Mouse (Mus musculus): ENCODE data around the gene Aire. TPM values are rescaled to one million over a fixed set of nuclear protein-coding genes. Genes with fewer than 3 reads are reported as not detected.
A peak's percentile ranks its signal among the peaks of the same experiment; 100 is the strongest.

Aire gene
- polyA plus RNA-seq, 1 experiment = 0.09 TPM

DNA sequence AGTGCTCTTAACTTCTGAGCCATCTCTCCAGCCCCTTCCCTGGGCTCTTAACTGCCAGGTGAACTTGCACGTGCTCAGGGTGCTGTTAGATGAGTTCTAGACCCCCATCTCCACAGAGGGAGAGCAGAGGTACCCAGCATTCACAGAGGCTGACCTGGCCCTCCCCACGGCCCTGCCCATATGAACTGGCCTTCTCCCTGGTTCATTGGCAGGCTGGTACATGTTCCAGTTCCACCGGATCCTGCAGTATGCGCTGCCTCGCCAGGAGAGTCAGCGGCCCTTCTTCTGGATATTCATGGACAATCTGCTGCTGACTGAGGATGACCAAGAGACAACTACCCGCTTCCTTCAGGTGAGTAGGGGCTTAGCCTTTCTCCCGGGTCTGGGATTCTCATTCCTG, 13.6 kb upstream of the Aire start:
- WGBS = 88% methylated on average over 8 of the region's 8 CpGs
- Histone ChIP-seq H3K4me1 (ENCODE audit: control insufficient read depth, insufficient read depth, low read length) (no peaks in the 10 kb centered on the region), H3K4me3 (replicated peaks; ENCODE audit: extremely low read depth, low read depth, low read length) (no peak overlapping the region)
- DNase-seq = no peak
- TF ChIP-seq POLR2A (IDR thresholded peaks at IDR 0.05; ENCODE audit: borderline replicate concordance, extremely low read depth, low read depth, low read length) = no peak
- TF ChIP-seq CTCF (IDR thresholded peaks at IDR 0.05; ENCODE audit: insufficient read depth, low read length) = no peak

DNA sequence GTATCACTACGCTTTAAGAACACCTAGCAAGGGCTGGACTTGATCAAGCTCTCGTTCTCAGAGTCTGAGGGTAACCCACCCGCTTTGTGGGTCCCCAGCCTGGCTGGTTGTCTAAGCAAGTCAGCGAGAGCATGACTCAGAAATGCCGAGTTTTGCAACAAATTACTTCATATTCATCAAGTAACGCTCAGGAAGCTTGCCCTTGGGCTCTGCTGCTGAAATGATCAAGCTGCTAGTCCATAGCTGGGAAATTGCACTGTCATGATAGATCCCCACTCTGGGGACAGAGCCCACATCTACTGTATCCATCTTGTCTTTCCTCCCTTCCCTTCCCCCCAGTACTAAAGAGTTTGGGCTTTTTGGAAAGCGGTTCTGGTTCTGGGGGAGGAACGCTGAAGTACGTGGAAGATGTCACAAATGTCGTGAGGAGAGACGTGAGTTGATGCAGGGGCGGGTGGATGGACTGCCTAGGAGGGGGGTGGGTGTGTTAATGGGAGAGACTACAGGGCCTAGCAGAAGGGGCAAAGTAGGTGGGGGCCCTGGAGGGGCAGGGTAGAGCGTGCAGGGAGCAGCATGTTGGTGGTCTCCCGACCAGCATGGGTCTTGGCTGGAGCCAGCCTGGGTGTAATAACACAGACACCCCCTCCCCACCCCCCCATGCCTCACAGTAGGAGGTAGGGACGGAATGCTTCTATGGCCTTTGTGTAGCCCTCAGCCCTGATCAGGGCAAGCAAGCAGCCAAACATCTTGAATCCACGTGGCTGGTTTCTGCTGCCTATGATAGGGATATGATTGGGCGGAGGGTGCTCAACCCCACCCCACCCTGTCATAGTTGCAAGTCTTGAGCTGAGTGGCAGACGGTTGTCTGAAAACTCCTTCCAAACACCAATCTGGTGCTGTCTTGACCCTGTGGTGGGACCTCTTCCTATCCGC, 11.5 kb upstream of the Aire start:
- WGBS = 56% methylated on average over 19 of the region's 19 CpGs
- peak; percentile 23 for DNase-seq

DNA sequence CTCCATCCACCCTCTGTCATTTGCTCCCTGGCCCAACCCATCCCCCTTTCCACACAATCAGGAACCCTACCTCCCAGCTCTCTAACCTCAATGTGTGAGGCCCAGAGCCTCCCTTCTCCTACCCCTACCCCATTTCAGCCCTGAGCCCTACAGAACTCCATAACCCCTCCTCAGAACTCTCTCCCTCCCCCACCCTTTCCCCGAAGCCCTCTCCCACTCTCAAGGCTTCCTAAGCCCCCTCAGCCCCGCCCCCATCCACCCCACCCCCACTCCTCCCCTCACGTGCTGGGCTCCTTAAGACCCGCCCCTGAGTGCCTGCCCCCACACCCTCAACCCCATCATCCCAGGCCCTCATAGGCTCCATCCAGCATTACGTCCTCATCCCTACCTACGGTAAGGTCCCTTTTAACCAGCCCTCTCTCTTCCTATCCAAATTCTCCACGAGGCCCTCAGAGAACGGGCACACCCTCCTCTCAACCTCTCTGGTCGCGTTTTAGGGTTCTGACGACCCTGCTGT, 6.2 kb upstream of the Aire start:
- TF ChIP-seq POLR2A (IDR thresholded peaks at IDR 0.05; ENCODE audit: borderline replicate concordance, extremely low read depth, low read depth, low read length) = no peak
- TF ChIP-seq CTCF (IDR thresholded peaks at IDR 0.05; ENCODE audit: insufficient read depth, low read length) = no peak
- Histone ChIP-seq H3K4me1 (ENCODE audit: control insufficient read depth, insufficient read depth, low read length) (no peaks in the 10 kb centered on the region), H3K4me3 (replicated peaks; ENCODE audit: extremely low read depth, low read depth, low read length) (no peak overlapping the region)
- 52% methylated on average over 11 of the region's 11 CpGs for WGBS
- no peak for DNase-seq

More for the DNA sequence above, 11.5 kb upstream of the Aire start:
- no peaks in the 10 kb centered on the region for H3K4me1 ChIP-seq (ENCODE audit: control insufficient read depth, insufficient read depth, low read length)
- TF ChIP-seq POLR2A (IDR thresholded peaks at IDR 0.05; ENCODE audit: borderline replicate concordance, extremely low read depth, low read depth, low read length) (no peak), CTCF (IDR thresholded peaks at IDR 0.05; ENCODE audit: insufficient read depth, low read length) (no peak)
- H3K4me3 ChIP-seq (replicated peaks; ENCODE audit: extremely low read depth, low read depth, low read length) = no peak overlapping the region

DNA sequence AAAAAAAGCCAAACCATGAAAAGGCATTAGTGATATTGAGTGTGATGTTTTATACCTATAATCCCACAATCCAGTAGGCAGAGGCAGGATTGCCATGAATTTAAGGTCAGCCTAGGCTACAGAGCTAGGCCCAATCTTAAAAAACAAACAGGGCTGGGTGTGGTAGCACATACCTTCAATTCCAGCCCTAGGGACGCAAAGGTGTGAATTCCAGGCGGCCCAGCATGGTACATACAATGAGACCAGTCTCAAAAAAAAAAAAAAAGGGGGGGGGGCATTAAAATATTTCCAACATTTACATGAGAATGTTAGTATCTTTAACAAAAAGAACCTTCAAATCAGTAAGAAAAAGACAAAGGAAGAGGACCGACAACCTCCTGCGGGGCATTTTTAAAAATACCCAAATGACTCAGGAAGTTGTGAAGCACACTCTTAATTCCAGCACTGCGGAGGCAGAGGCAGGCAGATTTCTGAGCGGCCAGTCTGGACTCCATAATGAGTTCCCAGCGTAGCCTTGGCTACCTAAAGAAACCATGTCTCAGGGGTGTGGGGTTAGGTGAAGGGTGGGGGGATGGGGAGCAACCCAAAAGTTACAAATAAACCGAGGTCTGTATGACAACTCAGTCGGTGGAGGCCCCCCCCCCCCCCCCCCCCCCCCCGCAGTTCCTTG, 4.8 kb upstream of the Aire start:
- no peak for DNase-seq
- Histone ChIP-seq H3K4me1 (ENCODE audit: control insufficient read depth, insufficient read depth, low read length) (no peaks in the 10 kb centered on the region), H3K4me3 (replicated peaks; ENCODE audit: extremely low read depth, low read depth, low read length) (no peak overlapping the region)
- TF ChIP-seq CTCF (IDR thresholded peaks at IDR 0.05; ENCODE audit: insufficient read depth, low read length) (no peak), POLR2A (IDR thresholded peaks at IDR 0.05; ENCODE audit: borderline replicate concordance, extremely low read depth, low read depth, low read length) (no peak)
- WGBS = 67% methylated on average over 10 of the region's 10 CpGs

DNA sequence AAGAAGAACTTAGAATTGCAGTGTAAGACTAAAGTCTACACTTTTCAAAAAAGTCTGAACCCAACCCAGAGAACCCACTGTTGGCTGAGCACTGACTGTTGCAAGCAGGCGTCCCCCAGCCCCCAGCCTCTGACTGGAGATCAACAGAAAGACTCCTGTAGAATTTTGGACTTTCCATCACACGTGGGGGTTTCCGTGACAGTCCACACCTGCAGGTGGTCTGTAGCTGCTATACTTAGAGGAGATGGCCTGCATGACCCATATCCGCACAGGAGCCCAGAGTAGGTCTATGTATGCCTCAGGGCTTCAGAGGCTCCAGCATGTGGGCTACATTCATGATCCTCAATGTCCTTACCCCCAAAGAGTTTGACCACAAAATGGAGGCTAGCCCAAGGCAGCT, 3.0 kb upstream of the Aire start:
- no peak overlapping the region for H3K4me3 ChIP-seq (replicated peaks; ENCODE audit: extremely low read depth, low read depth, low read length)
- DNase-seq = no peak
- 85% methylated on average over 4 of the region's 4 CpGs for WGBS
- TF ChIP-seq POLR2A (IDR thresholded peaks at IDR 0.05; ENCODE audit: borderline replicate concordance, extremely low read depth, low read depth, low read length) = no peak
- TF ChIP-seq CTCF (IDR thresholded peaks at IDR 0.05; ENCODE audit: insufficient read depth, low read length) = no peak
- H3K4me1 ChIP-seq (ENCODE audit: control insufficient read depth, insufficient read depth, low read length) = no peaks in the 10 kb centered on the region

DNA sequence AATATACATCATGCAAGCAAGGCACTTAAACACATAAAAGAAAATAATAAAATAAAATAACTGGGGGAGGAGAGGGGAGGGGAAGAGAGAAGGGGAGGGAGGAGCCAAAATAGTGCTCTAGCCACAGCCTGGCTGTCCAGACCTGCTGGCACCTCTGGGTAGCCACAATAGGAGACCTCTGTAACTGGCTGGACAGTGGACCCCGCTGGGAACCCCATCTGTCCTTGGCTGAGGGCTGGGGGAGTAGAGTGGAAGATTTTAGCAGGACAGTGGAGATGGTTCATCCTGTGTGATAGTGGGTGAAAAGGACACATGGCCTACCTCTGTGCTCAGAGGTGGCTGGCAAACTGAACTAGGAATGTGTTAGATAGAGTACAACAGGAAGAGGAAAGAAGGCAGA, 1.1 kb upstream of the Aire start:
- 77% methylated on average over 1 of the region's 1 CpGs for WGBS
- Histone ChIP-seq H3K4me1 (ENCODE audit: control insufficient read depth, insufficient read depth, low read length) (no peaks in the 10 kb centered on the region), H3K4me3 (replicated peaks; ENCODE audit: extremely low read depth, low read depth, low read length) (no peak overlapping the region)
- DNase-seq = no peak
- no peak for TF ChIP-seq POLR2A (IDR thresholded peaks at IDR 0.05; ENCODE audit: borderline replicate concordance, extremely low read depth, low read depth, low read length)
- TF ChIP-seq CTCF (IDR thresholded peaks at IDR 0.05; ENCODE audit: insufficient read depth, low read length) = no peak

DNA sequence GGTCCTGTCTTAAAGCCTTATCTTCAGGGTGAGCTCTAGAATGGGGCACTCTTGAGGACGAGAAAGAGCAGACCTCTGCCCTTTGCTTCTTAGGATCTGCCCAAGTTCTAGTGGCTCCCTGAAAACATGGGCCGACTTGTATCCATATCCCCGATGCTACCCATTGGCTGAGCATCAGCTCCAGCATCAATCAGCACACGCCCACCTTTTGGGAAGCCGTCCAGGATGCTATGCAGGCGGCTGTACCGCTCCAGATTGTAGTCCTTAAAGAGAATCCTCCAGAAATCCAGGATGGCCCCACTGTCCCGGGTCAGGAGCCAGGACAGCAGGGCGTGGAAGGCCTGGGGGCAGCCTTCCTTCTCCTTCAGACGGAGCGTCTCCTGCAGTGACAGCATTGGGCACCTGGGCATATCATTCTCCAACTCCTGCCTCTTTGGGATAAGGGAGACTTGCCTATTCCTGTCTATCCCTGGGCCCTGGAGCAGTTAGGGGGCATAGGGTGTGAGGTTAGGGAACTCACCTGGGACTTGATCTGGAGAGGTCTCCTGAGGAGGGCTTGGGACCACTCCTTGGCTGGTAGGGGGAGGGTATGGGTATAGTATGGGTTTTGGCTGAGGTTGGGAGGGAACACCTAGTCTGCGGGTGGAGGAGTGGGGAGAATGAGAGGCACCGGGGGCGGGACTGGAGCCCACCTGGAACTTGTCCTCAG, 559 bp downstream of the Aire start:
- no peak for TF ChIP-seq CTCF (IDR thresholded peaks at IDR 0.05; ENCODE audit: insufficient read depth, low read length)
- TF ChIP-seq POLR2A (IDR thresholded peaks at IDR 0.05; ENCODE audit: borderline replicate concordance, extremely low read depth, low read depth, low read length) = no peak
- 62% methylated on average over 14 of the region's 14 CpGs for WGBS
- Histone ChIP-seq H3K4me1 (ENCODE audit: control insufficient read depth, insufficient read depth, low read length) (no peaks in the 10 kb centered on the region), H3K4me3 (replicated peaks; ENCODE audit: extremely low read depth, low read depth, low read length) (no peak overlapping the region)
- no peak for DNase-seq

DNA sequence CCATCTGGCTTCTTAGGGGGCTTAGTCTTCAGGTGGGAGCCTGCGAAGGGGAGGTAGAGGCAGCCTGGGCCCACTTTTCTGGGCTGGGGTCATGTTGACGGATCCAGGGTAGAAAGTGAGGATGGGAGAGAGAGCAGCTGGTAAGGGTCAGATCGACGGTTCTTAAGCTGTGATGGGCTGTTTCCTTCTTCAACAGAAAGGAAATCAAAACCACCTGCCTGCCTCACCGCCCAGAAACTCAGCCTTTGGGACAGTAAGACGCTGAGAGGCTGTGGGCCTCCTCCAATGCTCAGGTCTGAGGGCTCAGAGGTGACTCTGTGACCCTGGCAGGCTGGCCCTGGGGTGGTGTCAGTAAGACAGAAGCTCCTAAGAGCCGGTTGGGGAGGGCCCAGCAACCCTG, 1.3 kb downstream of the Aire start:
- no peaks in the 10 kb centered on the region for H3K4me1 ChIP-seq (ENCODE audit: control insufficient read depth, insufficient read depth, low read length)
- H3K4me3 ChIP-seq (replicated peaks; ENCODE audit: extremely low read depth, low read depth, low read length) = no peak overlapping the region
- no peak for DNase-seq
- TF ChIP-seq POLR2A (IDR thresholded peaks at IDR 0.05; ENCODE audit: borderline replicate concordance, extremely low read depth, low read depth, low read length) (no peak), CTCF (IDR thresholded peaks at IDR 0.05; ENCODE audit: insufficient read depth, low read length) (no peak)
- WGBS = 73% methylated on average over 7 of the region's 7 CpGs

DNA sequence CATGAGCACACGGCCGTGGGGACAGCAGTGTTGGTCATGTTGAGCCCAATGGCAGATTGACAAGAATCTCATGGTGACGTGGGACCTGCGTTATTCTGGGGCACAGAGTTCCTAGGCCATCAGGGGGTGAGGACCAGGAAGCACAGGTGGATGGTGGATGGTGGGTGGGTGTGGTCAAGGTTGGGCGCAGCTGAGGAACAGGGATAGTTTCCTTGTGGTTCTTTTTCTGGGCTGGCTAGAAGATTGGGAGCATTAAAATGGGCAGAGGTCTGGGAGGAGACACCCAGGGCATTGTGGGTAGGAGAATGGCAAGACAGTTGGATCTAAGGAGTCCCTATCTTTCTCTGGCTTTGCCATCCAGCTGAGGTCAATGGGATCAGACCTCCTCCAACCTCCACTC, 1.8 kb downstream of the Aire start, which contains the start of gene Dnmt3l:
Dnmt3l (plus strand) TSS at position 301 of the 400 bp plus-strand sequence.
- no peak for TF ChIP-seq POLR2A (IDR thresholded peaks at IDR 0.05; ENCODE audit: borderline replicate concordance, extremely low read depth, low read depth, low read length)
- TF ChIP-seq CTCF (IDR thresholded peaks at IDR 0.05; ENCODE audit: insufficient read depth, low read length) = no peak
- DNase-seq = no peak

More for the DNA sequence above, 1.8 kb downstream of the Aire start, which contains the start of gene Dnmt3l:
- Histone ChIP-seq H3K4me3 (replicated peaks; ENCODE audit: extremely low read depth, low read depth, low read length) (no peak within 1 kb of the TSS), H3K4me1 (ENCODE audit: control insufficient read depth, insufficient read depth, low read length) (no peaks in the 10 kb centered on the region)
- 90% methylated on average over 5 of the region's 5 CpGs for WGBS

All from lung, adult 2 months (tissue).